Mouse (Mus musculus) ES-Bruce4 (cell line): ENCODE measurements around the gene Srrd.

Experiments used
- CTCF ChIP-seq: IDR thresholded peaks from one replicate; pipeline ENCODE4 v1.8.1; 2011; ENCODE audit warnings: low read depth, low read length
- EP300 ChIP-seq: IDR thresholded peaks from 2 replicates; pipeline ENCODE4 v1.6.1; 2011; ENCODE audit warnings: low read depth, low read length; ENCODE audit not compliant: insufficient read depth
- POLR2A ChIP-seq: IDR thresholded peaks from one replicate; pipeline ENCODE4 v1.8.1; 2011; ENCODE audit warnings: low read length; ENCODE audit not compliant: insufficient read depth

DNA sequence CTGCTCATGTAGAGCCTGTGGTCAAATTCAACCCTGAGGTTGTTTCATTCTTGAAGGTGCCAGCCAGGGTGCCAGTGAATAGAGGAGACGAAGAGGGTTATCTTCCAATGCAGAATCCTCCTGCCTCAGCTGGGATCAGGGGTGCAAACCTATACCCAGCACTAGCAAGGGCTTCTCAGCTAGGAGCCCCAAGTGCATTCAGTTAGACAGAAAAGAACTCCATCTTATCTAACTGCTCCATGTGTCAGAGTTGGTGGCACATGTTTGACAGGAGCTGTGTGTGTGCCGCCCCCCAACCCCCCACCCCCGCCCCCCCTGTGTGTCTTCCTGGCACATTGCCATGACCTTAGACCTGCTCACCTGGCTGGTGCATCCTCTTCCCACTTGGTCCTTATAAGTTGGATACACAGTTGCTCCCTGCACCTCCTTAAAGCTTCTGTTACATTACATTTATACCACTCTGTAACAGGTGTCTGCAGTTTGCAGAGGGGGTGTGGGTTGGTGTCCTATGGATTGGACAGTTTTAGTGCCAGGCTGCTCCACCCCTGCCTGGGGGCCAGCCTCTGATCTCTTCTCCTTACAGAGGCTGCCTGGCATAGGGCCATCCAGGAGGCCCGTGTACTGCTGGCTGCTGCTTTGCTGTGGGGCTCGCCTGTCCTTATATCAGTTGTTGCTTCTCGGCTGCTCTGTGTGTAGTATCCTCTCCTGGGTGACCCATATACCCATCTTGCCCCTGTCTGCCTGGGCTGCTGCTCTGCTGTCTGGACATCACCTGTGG lies 46.2 kb downstream of the Srrd start:
- TF ChIP-seq EP300 (no peak), POLR2A (no peak), CTCF (no peak)
